17 mouse cellular contexts compared by ENCODE assay signal in the genomic region with DNA sequence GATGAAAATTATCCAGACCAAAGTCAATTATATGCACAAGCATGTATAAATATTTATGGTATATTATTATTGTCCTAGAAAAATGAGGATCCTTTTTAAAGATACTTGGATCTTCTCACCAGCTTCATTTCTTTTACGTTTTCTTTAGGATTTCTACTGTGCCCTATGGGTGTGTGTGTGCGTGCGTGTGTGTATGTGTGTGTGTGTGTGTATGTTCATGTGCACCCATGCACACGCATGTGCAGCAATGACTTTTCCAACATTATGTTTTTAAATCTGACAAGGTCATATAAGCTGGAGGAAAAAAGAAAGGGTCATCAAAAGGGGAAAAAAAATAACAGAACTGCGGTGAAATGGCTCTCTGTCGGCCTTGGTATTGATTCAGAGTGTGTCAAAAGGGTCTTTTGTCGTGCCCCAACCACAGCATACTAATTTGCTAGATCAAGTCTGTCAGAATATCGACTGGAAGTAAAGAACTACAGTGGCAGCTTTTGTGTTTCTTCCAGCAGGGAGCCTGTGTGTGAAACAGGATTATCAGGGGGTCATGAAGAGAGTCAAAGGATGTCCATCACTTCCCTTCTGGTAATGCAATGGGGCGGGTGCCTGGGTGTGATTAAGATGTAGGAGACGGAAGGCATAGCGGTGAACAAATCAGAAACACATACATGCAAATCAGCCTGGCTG.
A peak's percentile ranks its signal among the peaks of the same experiment; 100 is the strongest.
DNase-seq lines count a peak whose midpoint lies in the region; ATAC-seq lines count a peak whose summit lies in the region.
"Had no signal": no experiment of that assay in that cellular context is flagged by ENCODE, and none has a peak within 500 bp of the region (broad histone marks: within the 10 kb centered on the region; RNA-seq: fewer than 3 reads in every experiment).

No protein-coding gene starts in this region.

- no peak overlapping the region for H3K9ac ChIP-seq in forebrain, embryonic 11.5 days (ENCODE audit: low read length)
- H3K9ac ChIP-seq in hindbrain, embryonic 14.5 days, result no peak overlapping the region
- no peak overlapping the region for H3K9ac ChIP-seq in midbrain, embryonic 16.5 days (ENCODE audit: low read depth, low read length)
- H3K9ac ChIP-seq: kidney, embryonic 15.5 days; lung, embryonic 15.5 days had no signal

- peaks cover 3% of the 10 kb centered on the region for H3K27me3 ChIP-seq in forebrain, embryonic 11.5 days (ENCODE audit: control insufficient read depth, insufficient read depth, low read length)
- H3K27me3 ChIP-seq in hindbrain, embryonic 14.5 days (ENCODE audit: control insufficient read depth, insufficient read depth, low read length), result peaks cover 14% of the 10 kb centered on the region
- peaks cover 17% of the 10 kb centered on the region for H3K27me3 ChIP-seq in midbrain, embryonic 16.5 days (ENCODE audit: control insufficient read depth, insufficient read depth, low read depth, low read length)
- H3K27me3 ChIP-seq: kidney, embryonic 15.5 days; lung, embryonic 15.5 days; megakaryocyte, embryonic 14.5 days had no signal

- WGBS in forebrain, embryonic 11.5 days, result 17% methylated on average over 11 of the region's 11 CpGs
- WGBS in hindbrain, embryonic 14.5 days, result 13% methylated on average over 11 of the region's 11 CpGs
- 12% methylated on average over 11 of the region's 11 CpGs for WGBS in midbrain, embryonic 16.5 days

- H3K27ac ChIP-seq in forebrain, embryonic 11.5 days (ENCODE audit: low read depth, low read length), result no peak overlapping the region
- H3K27ac ChIP-seq in hindbrain, embryonic 14.5 days, result no peak overlapping the region
- no peak overlapping the region for H3K27ac ChIP-seq in midbrain, embryonic 16.5 days (ENCODE audit: low read length)
- H3K27ac ChIP-seq: kidney, embryonic 15.5 days; left cerebral cortex, adult 2 months; lung, embryonic 15.5 days had no signal

- H3K4me3 ChIP-seq in forebrain, embryonic 11.5 days (ENCODE audit: low read depth, low read length), result no peak overlapping the region
- no peak overlapping the region for H3K4me3 ChIP-seq in hindbrain, embryonic 14.5 days (replicated peaks; ENCODE audit: low read length)
- H3K4me3 ChIP-seq in midbrain, embryonic 16.5 days (ENCODE audit: low read depth, low read length), result no peak overlapping the region
- H3K4me3 ChIP-seq: kidney, embryonic 15.5 days; left cerebral cortex, adult 2 months; lung, embryonic 15.5 days; megakaryocyte, embryonic 14.5 days had no signal

- no peaks in the 10 kb centered on the region for H3K9me3 ChIP-seq in forebrain, embryonic 11.5 days (ENCODE audit: control insufficient read depth, low read length)
- peaks cover 11% of the 10 kb centered on the region; the same call in 1 of the 2 replicates for H3K9me3 ChIP-seq in hindbrain, embryonic 14.5 days (ENCODE audit: control insufficient read depth, low read length)
- H3K9me3 ChIP-seq in midbrain, embryonic 16.5 days (replicated peaks; ENCODE audit: control insufficient read depth, low read length, poor library complexity, severe bottlenecking), result peaks cover 2% of the 10 kb centered on the region; the same call in 1 of the 2 replicates
- H3K9me3 ChIP-seq: kidney, embryonic 15.5 days; lung, embryonic 15.5 days had no signal

- H3K4me2 ChIP-seq in forebrain, embryonic 11.5 days (ENCODE audit: low read depth, low read length, severe bottlenecking), result no peak overlapping the region
- H3K4me2 ChIP-seq in hindbrain, embryonic 14.5 days (replicated peaks), result no peak overlapping the region
- no peak overlapping the region for H3K4me2 ChIP-seq in midbrain, embryonic 16.5 days (ENCODE audit: low read length)
- H3K4me2 ChIP-seq: heart, embryonic 11.5 days; kidney, embryonic 15.5 days; lung, embryonic 15.5 days had no signal

- DNase-seq in embryo, embryonic 10 days (ENCODE audit: low spot score), result peak; percentile 69
- DNase-seq in forebrain, embryonic 11.5 days (ENCODE audit: low spot score), result peak; percentile 66
- DNase-seq in hindbrain, embryonic 14.5 days (ENCODE audit: low spot score), result no peak
- DNase-seq in heart, adult 8-10 months (ENCODE audit: low spot score), result no peak
- DNase-seq in cerebellum, postnatal 4 days (ENCODE audit: low spot score in 2 of 2), result no peak
- DNase-seq in left cerebral cortex, adult 18-20 months (ENCODE audit: low spot score in 2 of 2), result no peak
- DNase-seq in thymus, postnatal 25 days, result no peak
- DNase-seq: cerebellum, adult 9-10 months; liver; right cerebral cortex, postnatal 25 days; thymus, postnatal 14 days had no signal

- ATAC-seq in forebrain, embryonic 11.5 days (replicated peaks; ENCODE audit: low FRiP score), result peak; percentile 93
- ATAC-seq in hindbrain, embryonic 14.5 days (ENCODE audit: low FRiP score), result peak; percentile 91
- peak; percentile 82 for ATAC-seq in midbrain, embryonic 16.5 days

- no peaks in the 10 kb centered on the region for H3K4me1 ChIP-seq in forebrain, embryonic 11.5 days (replicated peaks; ENCODE audit: control insufficient read depth, insufficient read depth, low read length)
- 0 out of 2 replicates have a peak, but pooled peaks cover 5% of the 10 kb centered on the region for H3K4me1 ChIP-seq in hindbrain, embryonic 14.5 days (replicated peaks; ENCODE audit: control insufficient read depth, insufficient read depth, low read length)
- H3K4me1 ChIP-seq in midbrain, embryonic 16.5 days (ENCODE audit: control insufficient read depth, insufficient read depth, low read length), result 0 out of 2 replicates have a peak, but pooled peaks cover 3% of the 10 kb centered on the region
- H3K4me1 ChIP-seq: kidney, embryonic 15.5 days; lung, embryonic 15.5 days; megakaryocyte, embryonic 14.5 days had no signal

- no peaks in the 10 kb centered on the region for H3K36me3 ChIP-seq in forebrain, embryonic 11.5 days (ENCODE audit: control insufficient read depth, insufficient read depth, low read length)
- no peaks in the 10 kb centered on the region for H3K36me3 ChIP-seq in hindbrain, embryonic 14.5 days (replicated peaks; ENCODE audit: control insufficient read depth, insufficient read depth)
- no peaks in the 10 kb centered on the region for H3K36me3 ChIP-seq in midbrain, embryonic 16.5 days (ENCODE audit: control insufficient read depth, insufficient read depth, low read length)
- H3K36me3 ChIP-seq: kidney, embryonic 15.5 days; lung, embryonic 15.5 days had no signal

Comparison
In these comparisons a context has a peak if more than half of its experiments do, and no peak if none do; other contexts are left out.
1. DNase-seq: peak in embryo, embryonic 10 days (single experiment) and forebrain, embryonic 11.5 days (single experiment); none in hindbrain, embryonic 14.5 days (single experiment), heart, adult 8-10 months (single experiment), cerebellum, postnatal 4 days (0 of 2), left cerebral cortex, adult 18-20 months (0 of 2) and thymus, postnatal 25 days (single experiment).
2. Peak in every context shown above with its lines, with median percentiles within 50 percentile points of each other: ATAC-seq.